Mouse (Mus musculus): ENCODE data around the gene Zbtb20.

The Zbtb20 gene

GRCm38 (mm10) chr16:43080403-43080802 is 204.7 kb downstream of the Zbtb20 start:
- DNase-seq (ENCODE audit: low read depth) = no peak

GRCm38 (mm10) chr16:43080923-43081702 is 205.4 kb downstream of the Zbtb20 start:
- no peak for DNase-seq (ENCODE audit: low read depth)

- DNase-seq (ENCODE audit: low read depth) = no peak
These were observed 206.3 kb downstream of the Zbtb20 start for GRCm38 (mm10) chr16:43081995-43082394.

GRCm38 (mm10) chr16:43082801-43083200 is 207.1 kb downstream of the Zbtb20 start:
- no peak for DNase-seq (ENCODE audit: low read depth)

- no peak for DNase-seq (ENCODE audit: low read depth)
These were observed 214.5 kb downstream of the Zbtb20 start for GRCm38 (mm10) chr16:43090188-43090587.

GRCm38 (mm10) chr16:43094161-43094560 is 218.5 kb downstream of the Zbtb20 start:
- DNase-seq (ENCODE audit: low read depth) = no peak

- no peak for DNase-seq (ENCODE audit: low read depth)
These were observed 219.1 kb downstream of the Zbtb20 start for GRCm38 (mm10) chr16:43094756-43095155.

GRCm38 (mm10) chr16:43096040-43096439 is 220.4 kb downstream of the Zbtb20 start:
- DNase-seq (ENCODE audit: low read depth) = no peak

- no peak for DNase-seq (ENCODE audit: low read depth)
These were observed 222.5 kb downstream of the Zbtb20 start for GRCm38 (mm10) chr16:43098153-43098552.

- DNase-seq (ENCODE audit: low read depth) = no peak
These were observed 223.0 kb downstream of the Zbtb20 start for GRCm38 (mm10) chr16:43098666-43099065.

GRCm38 (mm10) chr16:43111288-43111687 is 235.6 kb downstream of the Zbtb20 start:
- no peak for DNase-seq (ENCODE audit: low read depth)

GRCm38 (mm10) chr16:43113968-43114367 is 238.3 kb downstream of the Zbtb20 start:
- no peak for DNase-seq (ENCODE audit: low read depth)

- DNase-seq (ENCODE audit: low read depth) = no peak
These were observed 254.3 kb downstream of the Zbtb20 start for GRCm38 (mm10) chr16:43129966-43130365.

GRCm38 (mm10) chr16:43130583-43130982 is 254.9 kb downstream of the Zbtb20 start:
- no peak for DNase-seq (ENCODE audit: low read depth)

- no peak for DNase-seq (ENCODE audit: low read depth)
These were observed 255.4 kb downstream of the Zbtb20 start for GRCm38 (mm10) chr16:43131077-43131476.

- peak; percentile 5 for DNase-seq (ENCODE audit: low read depth)
These were observed 292.8 kb downstream of the Zbtb20 start for GRCm38 (mm10) chr16:43168506-43168905.

- DNase-seq (ENCODE audit: low read depth) = no peak
These were observed 293.7 kb downstream of the Zbtb20 start for GRCm38 (mm10) chr16:43169273-43169905.

GRCm38 (mm10) chr16:43172139-43172538 is 296.5 kb downstream of the Zbtb20 start:
- DNase-seq (ENCODE audit: low read depth) = no peak

- DNase-seq (ENCODE audit: low read depth) = no peak
These were observed 297.2 kb downstream of the Zbtb20 start for GRCm38 (mm10) chr16:43172912-43173311.

GRCm38 (mm10) chr16:43174815-43175214 is 299.1 kb downstream of the Zbtb20 start:
- no peak for DNase-seq (ENCODE audit: low read depth)

- DNase-seq (ENCODE audit: low read depth) = no peak
These were observed 305.4 kb downstream of the Zbtb20 start for GRCm38 (mm10) chr16:43181038-43181437.

GRCm38 (mm10) chr16:43190390-43190789 is 314.7 kb downstream of the Zbtb20 start:
- peak; percentile 1 for DNase-seq (ENCODE audit: low read depth)

- no peak for DNase-seq (ENCODE audit: low read depth)
These were observed 315.6 kb downstream of the Zbtb20 start for GRCm38 (mm10) chr16:43191060-43191850.
